Mouse (Mus musculus) ES-Bruce4 (cell line): ENCODE measurements around the gene Zc3h6. TPM values are rescaled to one million over a fixed set of nuclear protein-coding genes. Genes with fewer than 3 reads are reported as not detected.

Experiments used
- H3K27ac ChIP-seq: 2 replicates; pipeline ENCODE4 v1.5.1; 2012; ENCODE audit warnings: low read length, inconsistent platforms; ENCODE audit not compliant: insufficient read depth
- H3K27me3 ChIP-seq: 2 replicates; pipeline ENCODE4 v1.6.1; 2012; ENCODE audit warnings: mild to moderate bottlenecking, low read length, inconsistent platforms; ENCODE audit not compliant: control insufficient read depth, poor library complexity, insufficient read depth, severe bottlenecking
- H3K36me3 ChIP-seq: 2 replicates; pipeline ENCODE4 v1.6.1; 2012; ENCODE audit warnings: inconsistent platforms, mild to moderate bottlenecking, low read length, moderate library complexity; ENCODE audit not compliant: control insufficient read depth, poor library complexity, insufficient read depth, severe bottlenecking
- H3K4me1 ChIP-seq: one replicate; pipeline ENCODE4 v1.8.1; 2011; ENCODE audit warnings: low read length; ENCODE audit not compliant: control insufficient read depth, insufficient read depth
- H3K4me3 ChIP-seq: 2 replicates; pipeline ENCODE4 v1.5.1; 2011; ENCODE audit warnings: low read depth, mild to moderate bottlenecking, low read length
- H3K9ac ChIP-seq: 2 replicates; pipeline ENCODE4 v1.6.1; 2012; ENCODE audit warnings: low read depth, mild to moderate bottlenecking, inconsistent platforms; ENCODE audit not compliant: poor library complexity, severe bottlenecking
- H3K9me3 ChIP-seq: replicated peaks from 2 replicates; pipeline ENCODE4 v1.6.1; 2012; ENCODE audit warnings: mild to moderate bottlenecking, low read length, inconsistent platforms; ENCODE audit not compliant: control insufficient read depth, poor library complexity, insufficient read depth, severe bottlenecking
- CTCF ChIP-seq: IDR thresholded peaks from one replicate; pipeline ENCODE4 v1.8.1; 2011; ENCODE audit warnings: low read depth, low read length
- EP300 ChIP-seq: IDR thresholded peaks from 2 replicates; pipeline ENCODE4 v1.6.1; 2011; ENCODE audit warnings: low read depth, low read length; ENCODE audit not compliant: insufficient read depth
- POLR2A ChIP-seq: IDR thresholded peaks from one replicate; pipeline ENCODE4 v1.8.1; 2011; ENCODE audit warnings: low read length; ENCODE audit not compliant: insufficient read depth
- polyA plus RNA-seq: library from polyadenylated mRNA; stranded (reverse); fragments of >200 nt; gene quantifications from 2 replicates; pipeline ENCODE4 v1.2.4, GENCODE M21; 2011; ENCODE audit warnings: low read depth; ENCODE audit not compliant: missing spikeins, insufficient read depth, insufficient read length

Gene Zc3h6
- 10.8 and 12.7 TPM in 2 replicates for polyA plus RNA-seq

DNA sequence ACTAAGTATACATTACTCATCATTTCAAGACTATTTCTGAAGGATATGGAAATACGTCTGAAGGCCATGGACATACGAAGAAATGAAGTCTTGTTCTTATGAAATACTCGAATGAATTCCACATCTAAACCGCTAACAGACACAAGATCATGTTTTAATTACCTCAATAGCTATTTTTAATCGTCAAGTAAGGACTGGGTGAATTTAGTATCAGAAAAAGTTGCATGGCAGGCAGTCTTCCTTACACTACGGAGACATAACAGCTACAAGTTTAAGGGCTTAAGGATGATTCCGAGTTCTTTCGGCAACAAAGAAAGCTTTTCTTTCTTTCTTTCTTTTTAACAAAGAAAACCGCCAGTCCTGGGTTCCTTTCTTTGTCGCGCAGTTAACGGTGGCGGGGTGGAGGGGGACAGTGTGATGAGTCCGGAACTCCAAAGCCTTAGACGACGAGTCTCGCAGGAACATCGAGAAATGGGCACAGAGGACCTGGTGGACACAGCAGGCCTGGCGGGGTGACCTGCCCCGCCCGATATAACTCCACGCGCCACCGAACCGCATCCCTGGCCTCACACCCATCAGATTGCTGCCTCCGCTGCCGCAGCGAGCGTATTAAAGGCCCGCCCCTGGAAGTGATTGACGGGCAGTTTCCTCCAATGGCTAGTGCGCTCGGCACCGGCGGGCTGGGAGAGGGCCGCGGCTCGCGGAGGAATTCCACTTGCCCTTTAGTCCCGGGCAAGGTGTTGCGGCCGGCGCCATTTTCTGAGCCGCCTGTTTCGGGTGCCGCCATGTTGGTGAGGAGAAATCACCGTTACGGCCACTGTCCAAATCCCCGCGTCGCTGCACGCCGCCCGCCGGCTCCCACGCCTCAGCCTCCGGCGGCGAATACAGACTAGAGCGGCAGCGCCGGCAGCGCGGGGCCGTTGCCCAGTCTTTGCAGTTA lies at the start of gene Zc3h6:
Gene Zc3h6, plus strand, starts transcription at position 762 of the 940 bp plus-strand sequence.
- no peaks in the 10 kb centered on the region for H3K27me3 ChIP-seq
- no peak for TF ChIP-seq CTCF
- TF ChIP-seq POLR2A = peak; percentile 59
- TF ChIP-seq EP300 = no peak
- H3K4me1 ChIP-seq = peaks cover 2% of the 10 kb centered on the region
- peak within 1 kb of the TSS; percentile 87 for H3K27ac ChIP-seq
- H3K9ac ChIP-seq = peak within 1 kb of the TSS; percentile 96
- H3K4me3 ChIP-seq = peak within 1 kb of the TSS; percentile 84
- H3K9me3 ChIP-seq = no peaks in the 10 kb centered on the region
- H3K36me3 ChIP-seq = no peaks in the 10 kb centered on the region

- H3K4me3 ChIP-seq = no peak overlapping the region
- H3K36me3 ChIP-seq = 0 out of 2 replicates have a peak, but pooled peaks cover 2% of the 10 kb centered on the region
- no peaks in the 10 kb centered on the region for H3K4me1 ChIP-seq
- H3K9me3 ChIP-seq = no peaks in the 10 kb centered on the region
- H3K9ac ChIP-seq = no peak overlapping the region
- H3K27ac ChIP-seq = no peak overlapping the region
- H3K27me3 ChIP-seq = no peaks in the 10 kb centered on the region
- TF ChIP-seq EP300 = no peak
- TF ChIP-seq POLR2A = no peak
- no peak for TF ChIP-seq CTCF
These were observed 42.4 kb upstream of the Zc3h6 start for GRCm38 (mm10) chr2:128924799-128925198.

DNA sequence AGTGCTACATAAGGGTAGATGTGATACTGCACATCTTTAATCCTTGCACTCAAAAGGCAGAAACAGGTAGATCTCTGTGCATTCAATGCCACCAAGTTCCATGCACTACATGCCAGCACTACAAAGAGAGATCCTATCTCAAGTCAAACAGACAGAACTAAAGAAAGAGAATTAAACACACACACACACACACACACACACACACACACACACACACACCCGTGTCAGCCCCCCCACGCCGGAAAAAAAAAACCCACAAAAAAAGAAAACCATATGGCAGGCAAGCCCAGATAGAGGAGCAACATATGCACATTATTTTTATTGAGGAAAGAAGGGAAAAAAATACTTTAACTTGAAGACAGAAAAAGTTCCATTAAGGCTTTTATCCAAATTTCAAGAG lies 38.8 kb upstream of the Zc3h6 start:
- Histone ChIP-seq H3K36me3 (peaks cover 5% of the 10 kb centered on the region; the same call in 1 of the 2 replicates), H3K9me3 (no peaks in the 10 kb centered on the region), H3K9ac (no peak overlapping the region)

GRCm38 (mm10) chr2:128930704-128931103 lies 36.5 kb upstream of the Zc3h6 start:
- H3K27me3 ChIP-seq = no peaks in the 10 kb centered on the region
- H3K36me3 ChIP-seq = peaks cover 15% of the 10 kb centered on the region
- no peak overlapping the region for H3K4me3 ChIP-seq
- TF ChIP-seq POLR2A = no peak
- TF ChIP-seq EP300 = no peak
- TF ChIP-seq CTCF = no peak
- no peak overlapping the region for H3K9ac ChIP-seq
- H3K9me3 ChIP-seq = no peaks in the 10 kb centered on the region
- no peak overlapping the region for H3K27ac ChIP-seq
- no peaks in the 10 kb centered on the region for H3K4me1 ChIP-seq

More for the DNA sequence above, 38.8 kb upstream of the Zc3h6 start:
- no peak for TF ChIP-seq POLR2A
- TF ChIP-seq EP300 = no peak
- no peak for TF ChIP-seq CTCF
- no peaks in the 10 kb centered on the region for H3K4me1 ChIP-seq
- no peak overlapping the region for H3K27ac ChIP-seq
- no peaks in the 10 kb centered on the region for H3K27me3 ChIP-seq
- H3K4me3 ChIP-seq = no peak overlapping the region

DNA sequence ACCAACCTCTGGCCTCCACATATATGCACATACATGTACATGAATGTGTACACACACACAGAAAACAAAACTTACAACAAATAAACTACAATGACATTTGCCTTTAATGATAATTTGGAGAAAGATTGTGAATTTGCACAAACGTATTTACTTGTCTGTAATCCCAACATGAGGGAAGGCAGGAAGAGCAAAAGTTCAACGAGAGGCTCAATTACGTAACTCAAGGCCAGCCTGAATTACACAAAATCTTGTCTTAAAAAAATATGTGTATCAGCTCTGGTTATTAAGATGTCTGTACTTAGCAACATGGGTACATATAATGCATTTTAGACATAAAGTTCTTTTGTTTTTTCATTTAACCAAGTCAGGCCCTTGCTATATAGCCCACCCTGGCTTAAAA lies 30.9 kb upstream of the Zc3h6 start:
- peaks cover 21% of the 10 kb centered on the region for H3K36me3 ChIP-seq
- no peaks in the 10 kb centered on the region for H3K9me3 ChIP-seq
- H3K27me3 ChIP-seq = no peaks in the 10 kb centered on the region
- no peak overlapping the region for H3K4me3 ChIP-seq
- no peak overlapping the region for H3K27ac ChIP-seq
- no peak overlapping the region for H3K9ac ChIP-seq
- no peaks in the 10 kb centered on the region for H3K4me1 ChIP-seq
- no peak for TF ChIP-seq CTCF
